Mouse (Mus musculus) cortical plate, adult 2 months (tissue): ENCODE measurements around the gene Npas3.

Experiments
- CTCF ChIP-seq: fragments of 200-500 bp; IDR thresholded peaks from 2 replicates; pipeline ENCODE4 v1.5.1; 2011; ENCODE audit warnings: mild to moderate bottlenecking, control low read depth, low read length; ENCODE audit not compliant: insufficient read depth; ENCODE audit errors: extremely low read depth
- POLR2A ChIP-seq: fragments of 200-500 bp; IDR thresholded peaks from 2 replicates; pipeline ENCODE4 v1.6.1; 2011; ENCODE audit warnings: mild to moderate bottlenecking, low read length, control low read depth; ENCODE audit not compliant: insufficient read depth; ENCODE audit errors: extremely low read depth

- TF ChIP-seq POLR2A (no peak), CTCF (no peak)
Measured at GRCm38 (mm10) chr12:53771394-53771936, 523.0 kb downstream of the Npas3 start.
